Mouse (Mus musculus): ENCODE data around the gene 1700025G04Rik. TPM values are rescaled to one million over a fixed set of nuclear protein-coding genes. Genes with fewer than 3 reads are reported as not detected.

The 1700025G04Rik gene
- total and polyA plus RNA-seq, 3 experiments = 1.5 to 19.5 (median 12.8) TPM

- in situ Hi-C loops (cut with MboI; ENCODE audit: low pct_ligation_motif_present, low pct_unique_long_range_greater_than_20kb, low sequenced_read_pairs) = no loop called here
- no peak for DNase-seq (ENCODE audit: extremely low read depth)
- Histone ChIP-seq H3K4me1 (ENCODE audit: control insufficient read depth in 1 of 2, insufficient read depth in 2 of 2) (no peaks in the 10 kb centered on the region), H3K27me3 (replicated peaks) (no peaks in the 10 kb centered on the region), H3K27ac (ENCODE audit: insufficient read depth, low read depth) (no peak overlapping the region), H3K4me2 (ENCODE audit: insufficient read depth, low read depth, poor library complexity, severe bottlenecking) (no peak overlapping the region), H3K9ac (ENCODE audit: insufficient read depth, low read depth) (no peak overlapping the region), H3K79me2 (replicated peaks; ENCODE audit: control insufficient read depth, extremely low read depth, insufficient read depth, poor library complexity, severe bottlenecking) (no peaks in the 10 kb centered on the region), H3K36me3 (replicated peaks in 1 of 2; ENCODE audit: control insufficient read depth in 1 of 2, insufficient read depth in 1 of 2, low read length in 1 of 2) (peaks cover 0 to 2% of the 10 kb centered on the region in 2 experiments), H3K9me3 (replicated peaks; ENCODE audit: low read length) (no peaks in the 10 kb centered on the region), H3K4me3 (replicated peaks in 1 of 3; ENCODE audit: low read depth in 2 of 3, low read length in 2 of 3, poor library complexity in 1 of 3) (no peak overlapping the region)
- TF ChIP-seq MXI1 (IDR thresholded peaks at IDR 0.05; ENCODE audit: low read depth, low read length) = no peak
- dilution Hi-C loops (cut with MboI; ENCODE audit: extremely low pct_ligation_motif_present, extremely low pct_unique_long_range_greater_than_20kb, low sequenced_read_pairs) = no loop called here
Measured at GRCm38 (mm10) chr1:152051858-152052257, 38.1 kb downstream of the 1700025G04Rik start.

- Histone ChIP-seq H3K27ac (ENCODE audit: insufficient read depth, low read depth) (no peak overlapping the region), H3K4me3 (replicated peaks in 1 of 3; ENCODE audit: low read depth in 2 of 3, low read length in 2 of 3, poor library complexity in 1 of 3) (no peak overlapping the region), H3K9ac (ENCODE audit: insufficient read depth, low read depth) (no peak overlapping the region), H3K27me3 (replicated peaks) (no peaks in the 10 kb centered on the region), H3K4me2 (ENCODE audit: insufficient read depth, low read depth, poor library complexity, severe bottlenecking) (no peak overlapping the region), H3K4me1 (ENCODE audit: control insufficient read depth in 1 of 2, insufficient read depth in 2 of 2) (no peaks in the 10 kb centered on the region), H3K9me3 (replicated peaks; ENCODE audit: low read length) (no peaks in the 10 kb centered on the region), H3K79me2 (replicated peaks; ENCODE audit: control insufficient read depth, extremely low read depth, insufficient read depth, poor library complexity, severe bottlenecking) (no peaks in the 10 kb centered on the region), H3K36me3 (replicated peaks in 1 of 2; ENCODE audit: control insufficient read depth in 1 of 2, insufficient read depth in 1 of 2, low read length in 1 of 2) (peaks cover 0 to 6% of the 10 kb centered on the region in 2 experiments)
- TF ChIP-seq USF1 (IDR thresholded peaks at IDR 0.05; ENCODE audit: low read depth, low read length) = no peak
- TF ChIP-seq CHD2 (IDR thresholded peaks at IDR 0.05; ENCODE audit: low read length) = no peak
- TF ChIP-seq MAX (IDR thresholded peaks at IDR 0.05; ENCODE audit: low read length) = no peak
- no peak for TF ChIP-seq TCF12 (IDR thresholded peaks at IDR 0.05; ENCODE audit: low read depth, low read length)
- dilution Hi-C loops (cut with MboI; ENCODE audit: extremely low pct_ligation_motif_present, extremely low pct_unique_long_range_greater_than_20kb, low sequenced_read_pairs) = no loop called here
- no peak for DNase-seq (ENCODE audit: extremely low read depth)
- in situ Hi-C loops (cut with MboI; ENCODE audit: low pct_ligation_motif_present, low pct_unique_long_range_greater_than_20kb, low sequenced_read_pairs) = no loop called here
Measured at GRCm38 (mm10) chr1:152050037-152050436, 39.9 kb downstream of the 1700025G04Rik start.

GRCm38 (mm10) chr1:152048291-152048690, 41.6 kb downstream of the 1700025G04Rik start:
- H3K36me3 ChIP-seq (replicated peaks in 1 of 2; ENCODE audit: control insufficient read depth in 1 of 2, insufficient read depth in 1 of 2, low read length in 1 of 2) = peaks cover 0 to 6% of the 10 kb centered on the region in 2 experiments
- dilution Hi-C loops (cut with MboI; ENCODE audit: extremely low pct_ligation_motif_present, extremely low pct_unique_long_range_greater_than_20kb, low sequenced_read_pairs) (no loop called here), in situ Hi-C loops (cut with MboI; ENCODE audit: low pct_ligation_motif_present, low pct_unique_long_range_greater_than_20kb, low sequenced_read_pairs) (no loop called here)
- no peaks in the 10 kb centered on the region for H3K79me2 ChIP-seq (replicated peaks; ENCODE audit: control insufficient read depth, extremely low read depth, insufficient read depth, poor library complexity, severe bottlenecking)
- no peak overlapping the region for H3K9ac ChIP-seq (ENCODE audit: insufficient read depth, low read depth)
- no peaks in the 10 kb centered on the region for H3K9me3 ChIP-seq (replicated peaks; ENCODE audit: low read length)
- H3K4me3 ChIP-seq (replicated peaks in 1 of 3; ENCODE audit: low read depth in 2 of 3, low read length in 2 of 3, poor library complexity in 1 of 3) = no peak overlapping the region
- TF ChIP-seq UBTF (IDR thresholded peaks at IDR 0.05; ENCODE audit: low read depth, low read length) (no peak), USF1 (IDR thresholded peaks at IDR 0.05; ENCODE audit: low read depth, low read length) (no peak), ZMIZ1 (IDR thresholded peaks at IDR 0.05; ENCODE audit: low read depth, low read length) (no peak), SMC3 (IDR thresholded peaks at IDR 0.05; ENCODE audit: low read depth, low read length) (no peak), ELF1 (IDR thresholded peaks at IDR 0.05; ENCODE audit: low read depth, low read length) (no peak), JUN (IDR thresholded peaks at IDR 0.05; ENCODE audit: insufficient read depth, low read depth, low read length) (no peak), POLR2AphosphoS2 (IDR thresholded peaks at IDR 0.05; ENCODE audit: low read depth, low read length) (no peak), E2F4 (IDR thresholded peaks at IDR 0.05; ENCODE audit: insufficient replicate concordance, low read depth, low read length) (no peak), IRF4 (IDR thresholded peaks at IDR 0.05; ENCODE audit: low read depth, low read length) (no peak), CHD2 (IDR thresholded peaks at IDR 0.05; ENCODE audit: low read length) (no peak), ZKSCAN1 (IDR thresholded peaks at IDR 0.05; ENCODE audit: borderline replicate concordance, low read depth, low read length) (no peak), SIN3A (IDR thresholded peaks at IDR 0.05; ENCODE audit: low read length) (no peak), USF2 (conservative IDR thresholded peaks at IDR 0.05; ENCODE audit: low read depth, low read length) (no peak), GABPA (IDR thresholded peaks at IDR 0.05; ENCODE audit: insufficient replicate concordance, low read depth, low read length) (no peak), RAD21 (IDR thresholded peaks at IDR 0.05; ENCODE audit: low read depth, low read length) (no peak), MAFK (IDR thresholded peaks at IDR 0.05; ENCODE audit: insufficient replicate concordance, low read length) (no peak), ZNF384 (IDR thresholded peaks at IDR 0.05; ENCODE audit: low read depth, low read length) (no peak), HCFC1 (IDR thresholded peaks at IDR 0.05; ENCODE audit: low read depth, low read length) (no peak), EP300 (IDR thresholded peaks at IDR 0.05; ENCODE audit: low read length) (no peak)
- H3K27me3 ChIP-seq (replicated peaks) = no peaks in the 10 kb centered on the region
- H3K4me1 ChIP-seq (ENCODE audit: control insufficient read depth in 1 of 2, insufficient read depth in 2 of 2) = no peaks in the 10 kb centered on the region
- no peak for DNase-seq (ENCODE audit: extremely low read depth)
- no peak overlapping the region for H3K4me2 ChIP-seq (ENCODE audit: insufficient read depth, low read depth, poor library complexity, severe bottlenecking)
- no peak overlapping the region for H3K27ac ChIP-seq (ENCODE audit: insufficient read depth, low read depth)
